Mouse (Mus musculus) right cerebral cortex, adult 2 months (tissue): Measurements from ENCODE around the gene Rdh16f2.
A peak's percentile ranks its signal among the peaks of the same experiment; 100 is the strongest.
"Not testable (repeated sequence)": the region's sequence is repeated elsewhere in the genome, so short reads cannot be mapped to it uniquely, and the experiment has no call there.

Experiments used
- DNase-seq, 2 experiments: peaks; one replicate each; pipeline ENCODE4 v3.0.0; 2021 to 2022; ENCODE audit warnings: low spot score in 2 of 2

Gene Rdh16f2

DNA sequence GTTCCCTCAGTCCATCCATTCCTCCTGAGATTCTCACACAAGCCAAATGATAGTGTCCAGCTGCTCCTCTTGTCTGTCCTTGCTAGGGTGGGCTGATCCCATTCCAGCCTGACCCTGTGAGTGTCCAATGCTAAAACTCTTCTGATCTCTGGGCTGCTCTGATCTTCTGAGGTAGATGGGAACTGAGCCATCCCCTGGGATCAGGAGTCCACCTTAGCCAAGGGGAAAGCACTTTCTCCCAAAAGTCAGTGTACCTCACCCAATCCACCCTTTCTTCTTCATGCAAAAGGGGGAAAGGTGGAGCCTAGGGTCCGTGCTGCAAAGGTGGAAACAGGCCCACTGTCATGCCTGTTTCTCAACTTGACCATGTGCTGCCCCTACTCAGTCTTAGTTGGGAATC lies 25.2 kb downstream of the Rdh16f2 start:
- DNase-seq = no peak

DNA sequence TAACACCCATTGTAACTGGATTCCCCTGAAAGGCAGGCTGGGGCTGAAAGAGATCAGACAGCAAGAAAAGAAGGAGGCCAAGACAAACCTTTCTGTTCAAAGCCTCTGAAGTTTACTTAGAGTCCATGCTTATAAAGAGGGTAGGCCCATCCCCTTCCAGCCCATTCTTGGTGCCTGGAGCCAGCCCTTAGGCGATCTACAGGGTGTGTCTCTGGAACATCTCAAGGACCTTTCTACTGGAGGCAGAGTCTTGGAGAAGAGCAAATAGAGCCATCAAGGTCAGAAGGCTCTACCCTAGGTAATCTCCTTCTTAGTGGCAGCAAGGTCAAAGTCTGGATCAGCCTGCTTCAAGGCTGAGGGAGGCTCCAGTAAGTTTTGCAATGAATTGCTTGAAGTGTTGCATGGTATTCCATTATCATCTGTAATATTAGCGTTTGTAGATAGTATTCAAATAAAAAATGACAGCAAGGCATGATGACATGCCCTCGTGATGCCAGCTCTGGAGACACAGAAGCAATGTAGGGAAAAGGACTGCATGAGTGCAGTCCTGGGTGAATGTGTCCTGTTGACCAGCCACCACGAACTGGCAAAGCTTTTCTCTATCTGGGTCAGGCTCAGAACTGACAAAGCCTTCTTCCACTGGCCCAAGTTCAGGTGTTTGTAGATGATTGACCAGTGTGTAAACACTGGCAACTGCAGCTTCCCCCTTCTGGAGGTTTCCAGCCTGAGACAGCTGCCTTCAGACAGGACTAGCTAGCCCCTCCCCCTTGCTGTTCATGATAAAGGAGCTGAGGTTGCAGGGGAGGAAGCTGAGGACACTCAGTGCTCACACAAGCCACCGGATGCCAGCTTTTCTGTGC lies 27.1 kb downstream of the Rdh16f2 start:
- not testable (repeated sequence) for DNase-seq

DNA sequence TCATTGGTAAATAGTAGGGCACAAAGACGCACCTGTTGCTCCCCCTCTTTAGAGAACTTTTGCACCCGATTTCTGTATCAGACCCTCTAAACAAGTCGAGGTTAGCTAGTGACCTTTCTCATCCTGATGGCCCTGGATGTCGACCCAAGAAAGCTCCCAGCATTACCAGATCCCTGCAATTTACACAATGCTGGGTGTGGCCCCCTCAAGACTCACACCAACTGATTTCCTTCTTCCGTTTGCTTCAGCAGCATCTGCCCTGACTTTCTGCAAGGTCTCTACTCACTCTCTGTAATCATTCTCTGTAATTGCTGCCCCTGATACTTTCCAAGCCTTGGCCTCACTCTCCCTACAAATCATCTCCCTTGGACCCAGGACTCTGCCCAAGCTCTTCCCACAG lies 30.4 kb downstream of the Rdh16f2 start:
- no peak for DNase-seq

GRCm38 (mm10) chr10:127897506-127897905 lies 31.2 kb downstream of the Rdh16f2 start:
- DNase-seq = no peak

DNA sequence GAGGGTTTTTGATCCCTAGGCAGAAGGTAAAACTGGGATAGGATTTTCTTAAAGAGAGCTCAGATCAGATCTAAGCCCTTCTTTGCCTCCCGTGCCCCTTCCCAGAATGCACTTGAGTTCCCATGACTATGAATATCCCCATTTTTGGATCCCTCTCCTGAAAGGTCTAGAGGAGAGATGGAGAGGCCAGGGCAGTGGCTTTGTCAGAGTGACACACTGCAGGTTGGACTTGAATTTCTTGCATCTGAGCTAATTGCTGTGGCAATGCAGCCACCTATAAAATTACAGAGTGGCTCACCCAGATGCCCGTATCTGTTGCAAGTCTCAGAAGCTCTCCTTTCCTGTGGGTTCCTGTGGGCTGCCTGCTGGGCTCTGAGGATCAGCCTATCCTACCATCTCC lies 31.9 kb downstream of the Rdh16f2 start, which contains the start of gene Sdr9c7:
Gene Sdr9c7 (plus strand): TSS at position 301 of the 400 bp plus-strand sequence.
- no peak for DNase-seq

DNA sequence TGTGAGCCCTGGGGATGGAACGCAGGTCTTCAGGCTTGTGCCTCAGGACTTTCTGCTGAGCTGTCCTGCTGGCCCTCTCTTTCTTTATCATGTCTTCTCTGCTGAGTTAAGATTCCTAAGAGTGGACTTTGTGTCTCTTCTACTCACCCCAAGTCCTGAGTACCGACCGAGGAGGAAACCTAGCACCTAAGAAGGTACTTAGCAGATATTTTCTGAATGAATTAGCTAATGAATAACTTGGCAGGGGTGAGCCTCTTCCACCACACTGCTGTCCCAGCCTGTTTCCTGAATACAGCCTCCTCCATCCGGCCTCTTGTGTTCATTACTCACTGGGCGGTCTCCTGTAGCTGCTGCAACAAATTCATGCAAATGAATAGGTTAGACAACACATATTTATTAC lies 33.5 kb downstream of the Rdh16f2 start:
- no peak for DNase-seq

- no peak for DNase-seq
Observed at GRCm38 (mm10) chr10:127901751-127902150, 35.5 kb downstream of the Rdh16f2 start.

DNA sequence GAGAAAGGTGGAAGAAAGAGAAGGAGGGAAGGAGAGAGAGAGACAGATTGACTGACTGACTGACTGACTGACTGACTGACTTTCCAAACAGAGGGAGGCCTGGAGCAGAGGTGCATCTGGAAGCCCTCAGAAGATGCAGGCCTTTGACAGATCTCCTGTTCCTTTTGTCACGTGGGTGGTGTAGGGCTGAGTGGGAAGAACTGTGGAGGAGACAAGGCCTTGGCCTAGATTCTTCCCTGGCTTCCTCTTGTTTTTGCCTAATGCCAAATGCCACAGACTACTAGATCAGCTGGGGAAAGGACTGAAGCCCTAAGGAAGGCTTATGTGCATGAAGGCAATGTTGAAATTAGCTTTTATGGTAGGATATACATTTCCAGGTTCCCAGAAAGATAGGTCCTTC lies 36.8 kb downstream of the Rdh16f2 start:
- DNase-seq = peak in 1 of 2 experiments; percentile 5

DNA sequence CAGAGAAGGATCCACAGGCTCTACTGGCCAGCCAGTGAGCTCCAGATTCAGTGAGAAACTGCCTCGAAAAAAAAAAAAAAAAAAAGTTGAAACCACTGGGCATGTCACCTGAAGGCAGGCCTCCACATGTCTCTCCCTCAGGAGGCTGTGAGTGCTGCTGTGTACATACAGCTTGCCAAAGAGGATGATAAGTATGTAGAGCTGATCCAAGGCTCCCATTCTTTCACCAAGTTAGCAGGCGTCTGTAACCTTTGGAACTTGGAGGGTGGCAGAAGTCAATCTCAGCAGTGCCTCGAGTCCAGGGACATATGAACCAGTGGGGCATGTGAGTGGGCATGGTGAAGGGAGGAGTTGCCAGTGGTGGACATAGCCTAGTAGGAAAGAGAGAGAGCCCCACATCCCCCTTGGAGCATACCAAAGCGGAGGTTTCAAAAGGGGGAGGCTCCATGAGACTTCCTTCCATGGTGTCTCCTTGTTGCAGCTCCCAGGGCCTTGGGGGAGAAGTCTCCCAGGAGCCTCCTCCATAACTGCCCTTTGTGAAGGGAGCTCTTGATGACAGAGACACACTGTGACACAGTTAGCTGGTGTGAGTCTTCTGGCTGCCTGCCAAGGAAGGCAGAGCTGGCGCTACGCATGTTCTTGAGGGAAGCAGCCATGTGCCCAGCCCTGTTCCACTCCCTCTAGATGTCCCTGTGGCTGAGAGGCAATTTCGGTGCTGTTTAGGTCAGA lies 38.6 kb downstream of the Rdh16f2 start:
- peak; percentile 10 to 38 for DNase-seq

- no peak for DNase-seq
Observed at GRCm38 (mm10) chr10:127906138-127906537, 39.9 kb downstream of the Rdh16f2 start.

GRCm38 (mm10) chr10:127907386-127907951 lies 41.2 kb downstream of the Rdh16f2 start:
- DNase-seq = no peak

GRCm38 (mm10) chr10:127915578-127915977 lies 49.3 kb downstream of the Rdh16f2 start:
- DNase-seq = no peak

GRCm38 (mm10) chr10:127917183-127917582 lies 50.9 kb downstream of the Rdh16f2 start:
- not testable (repeated sequence) for DNase-seq

- no peak for DNase-seq
Observed at GRCm38 (mm10) chr10:127917651-127918050, 51.4 kb downstream of the Rdh16f2 start.

DNA sequence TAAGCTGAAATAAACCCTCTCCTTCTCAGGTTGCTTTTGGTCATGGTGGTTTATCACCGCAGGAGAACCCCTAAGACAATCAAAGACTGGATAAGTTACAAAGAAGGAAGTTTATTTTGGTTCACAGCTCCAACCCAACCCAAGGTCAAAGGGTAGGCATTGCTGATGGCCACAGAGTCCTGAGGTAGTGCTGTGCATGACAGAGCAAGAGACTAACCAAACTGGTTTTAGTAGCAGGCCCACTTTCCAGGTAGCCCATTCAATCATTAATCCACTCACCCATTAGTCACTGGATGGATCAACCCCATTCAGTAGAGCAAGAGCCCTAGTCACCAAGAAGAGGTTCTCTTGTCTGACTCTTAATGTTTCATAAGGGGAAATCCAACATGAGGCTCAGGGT lies 56.0 kb downstream of the Rdh16f2 start:
- no peak for DNase-seq

DNA sequence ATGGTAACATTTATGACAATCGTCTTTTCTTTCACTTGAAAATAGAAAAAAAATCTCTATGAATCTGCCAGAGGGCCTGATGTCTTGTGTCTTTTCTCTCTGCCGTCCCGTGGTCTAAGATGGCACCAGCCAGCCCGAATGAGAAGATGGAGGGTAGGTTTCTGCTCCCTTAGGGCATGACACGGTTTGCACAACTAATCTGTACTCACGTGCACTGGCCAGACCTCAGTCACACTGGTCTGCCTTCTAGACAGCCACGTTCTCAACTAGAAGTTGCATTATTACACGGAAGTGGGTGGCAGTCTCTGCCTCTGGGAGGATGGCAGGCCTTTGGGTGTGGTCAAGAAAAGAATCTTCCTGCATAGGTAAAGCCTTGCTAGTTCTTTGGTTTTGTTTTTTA lies 56.8 kb downstream of the Rdh16f2 start:
- no peak for DNase-seq

DNA sequence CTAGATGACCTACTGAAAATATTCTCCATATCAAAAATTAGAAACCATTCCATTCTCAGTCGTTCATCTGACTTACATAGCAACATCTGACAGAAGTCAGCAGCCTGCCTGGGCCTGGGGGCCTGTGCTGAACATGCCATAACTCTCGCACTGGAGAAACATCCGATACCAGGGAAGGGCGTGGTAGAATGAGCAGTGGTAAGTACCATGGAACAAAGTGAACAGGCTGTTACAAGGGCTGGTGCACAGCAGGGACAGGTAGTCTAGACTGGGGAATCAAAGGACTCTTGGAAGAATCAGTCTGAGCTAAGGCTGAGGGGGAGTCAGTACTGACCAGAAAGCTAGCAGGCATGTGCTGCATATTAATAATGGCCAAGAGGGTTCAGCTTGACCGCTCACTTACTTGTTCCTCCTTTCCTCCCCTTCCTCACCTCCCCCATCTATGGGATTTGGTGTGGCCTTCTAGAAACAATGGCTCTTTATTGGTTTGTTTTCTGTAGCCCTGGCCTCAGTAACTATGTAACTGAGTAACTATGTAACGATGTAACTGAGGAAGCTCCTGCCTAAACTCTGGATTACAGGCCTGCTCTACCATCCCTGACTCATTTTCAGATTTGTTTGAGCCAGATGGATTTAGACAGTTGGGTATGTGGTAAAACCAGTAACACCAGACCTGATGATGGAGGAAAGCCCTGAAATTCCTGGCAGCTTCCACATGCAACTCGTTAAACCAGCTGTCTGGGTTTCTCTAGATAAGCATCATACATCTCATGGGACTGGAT lies 58.5 kb downstream of the Rdh16f2 start:
- DNase-seq = no peak
